Mouse (Mus musculus): ENCODE results near the gene Inca1.

The Inca1 gene

GRCm38 (mm10) chr11:70653345-70654197, 46.4 kb downstream of the Inca1 start:
- DNase-seq (ENCODE audit: low read depth, low spot score), result peak; percentile 75

GRCm38 (mm10) chr11:70652884-70653344, 47.0 kb downstream of the Inca1 start:
- no peak for DNase-seq (ENCODE audit: low read depth, low spot score)

GRCm38 (mm10) chr11:70652029-70652883, 47.7 kb downstream of the Inca1 start:
- DNase-seq (ENCODE audit: low read depth, low spot score), result peak; percentile 39

- no peak for DNase-seq (ENCODE audit: low read depth, low spot score)
Observed at GRCm38 (mm10) chr11:70651391-70651790, 48.6 kb downstream of the Inca1 start.

GRCm38 (mm10) chr11:70650322-70651175, 49.4 kb downstream of the Inca1 start:
- DNase-seq (ENCODE audit: low read depth, low spot score), result no peak

- no peak for DNase-seq (ENCODE audit: low read depth, low spot score)
Observed at GRCm38 (mm10) chr11:70649185-70649734, 50.7 kb downstream of the Inca1 start.

GRCm38 (mm10) chr11:70648512-70648911, 51.4 kb downstream of the Inca1 start:
- no peak for DNase-seq (ENCODE audit: low read depth, low spot score)

- no peak for DNase-seq (ENCODE audit: low read depth, low spot score)
Observed at GRCm38 (mm10) chr11:70647716-70648420, 52.1 kb downstream of the Inca1 start.

GRCm38 (mm10) chr11:70646691-70647650, 53.0 kb downstream of the Inca1 start, which contains the start of the genes Rnf167 and Slc25a11:
Gene Rnf167, plus strand, starts transcription at chr11:70647235.
Gene Slc25a11, minus strand, starts transcription at chr11:70647479.
- peak; percentile 99 for DNase-seq (ENCODE audit: low read depth, low spot score)

- DNase-seq (ENCODE audit: low read depth, low spot score), result no peak
Observed at GRCm38 (mm10) chr11:70646259-70646555, 53.7 kb downstream of the Inca1 start.

- DNase-seq (ENCODE audit: low read depth, low spot score), result no peak
Observed at GRCm38 (mm10) chr11:70645461-70646258, 54.3 kb downstream of the Inca1 start.

- DNase-seq (ENCODE audit: low read depth, low spot score), result no peak
Observed at GRCm38 (mm10) chr11:70644564-70645103, 55.3 kb downstream of the Inca1 start.

- no peak for DNase-seq (ENCODE audit: low read depth, low spot score)
Observed at GRCm38 (mm10) chr11:70643051-70643450, 56.9 kb downstream of the Inca1 start.

- no peak for DNase-seq (ENCODE audit: low read depth, low spot score)
Observed at GRCm38 (mm10) chr11:70641241-70641640, 58.7 kb downstream of the Inca1 start.

- DNase-seq (ENCODE audit: low read depth, low spot score), result no peak
Observed at GRCm38 (mm10) chr11:70639976-70640375, 60.0 kb downstream of the Inca1 start.

- DNase-seq (ENCODE audit: low read depth, low spot score), result no peak
Observed at GRCm38 (mm10) chr11:70638714-70639278, 61.2 kb downstream of the Inca1 start, which contains the start of gene Gp1ba. Gene Gp1ba, plus strand, starts transcription at chr11:70639122.

Measured in mesoderm, embryonic 11.5 days (tissue).